Mouse (Mus musculus): ENCODE measurements around the gene Gpr165.

Gene Gpr165

GRCm38 (mm10) chrX:96712907-96713774, at the start of gene Gpr165:
TSS of gene Gpr165 (plus strand) at chrX:96713441.
- in situ Hi-C loops (cut with MboI, MseI) = no loop called here

- in situ Hi-C loops (cut with MboI, MseI) = no loop called here
Observed at GRCm38 (mm10) chrX:96674871-96675270, 38.4 kb upstream of the Gpr165 start.

All from regulatory T cell (primary cell).